Mouse (Mus musculus) urinary bladder, postnatal 25 days (tissue): ENCODE results near the gene Hdac9.

ENCODE experiments used
- DNase-seq: peaks from one replicate; pipeline ENCODE4 v3.0.0; 2022; ENCODE audit warnings: low spot score

Gene Hdac9

DNA sequence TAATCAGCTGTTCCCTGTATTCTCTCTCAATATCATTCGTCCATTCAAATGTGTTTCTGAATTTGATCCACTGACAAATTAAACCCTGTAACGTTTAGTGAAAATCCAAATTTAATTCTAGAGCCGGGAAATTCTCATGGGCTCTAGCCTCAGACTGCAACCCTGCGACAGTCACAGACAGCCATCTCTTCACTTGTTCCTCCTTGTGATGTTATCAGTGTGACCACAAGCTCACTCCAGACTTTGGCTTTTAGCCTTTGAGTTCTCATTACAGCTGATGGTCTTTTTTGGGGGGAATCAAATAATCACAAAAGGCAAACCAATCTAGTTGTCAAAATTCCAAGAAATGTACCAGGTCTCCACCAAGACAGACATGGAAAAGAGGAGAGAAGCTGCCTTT lies 578.0 kb downstream of the Hdac9 start:
- DNase-seq = no peak

GRCm38 (mm10) chr12:34334455-34335084 lies 582.3 kb downstream of the Hdac9 start:
- no peak for DNase-seq

- no peak for DNase-seq
Observed at GRCm38 (mm10) chr12:34332884-34333283, 584.0 kb downstream of the Hdac9 start.

DNA sequence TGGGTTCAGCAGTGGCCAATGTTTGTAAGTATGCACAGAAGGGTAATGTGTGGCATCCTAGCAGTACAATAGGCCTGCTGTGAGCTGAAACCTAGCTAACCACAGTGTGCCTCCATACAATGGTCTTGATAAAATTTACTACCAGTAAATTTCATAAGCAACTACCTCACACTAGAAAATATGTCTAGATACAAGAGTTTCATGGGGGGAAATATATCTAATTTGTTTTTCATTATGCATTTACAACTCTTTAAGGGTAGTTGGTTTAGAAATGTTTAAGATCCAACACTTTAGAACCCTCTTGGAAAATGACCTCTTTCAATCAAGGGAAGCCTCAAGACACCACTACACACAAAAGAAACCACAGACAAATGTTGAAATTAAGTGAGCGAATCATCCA lies 589.8 kb downstream of the Hdac9 start:
- DNase-seq = no peak

- no peak for DNase-seq
Observed at GRCm38 (mm10) chr12:34312113-34312719, 604.7 kb downstream of the Hdac9 start.

- no peak for DNase-seq
Observed at GRCm38 (mm10) chr12:34305453-34305852, 611.4 kb downstream of the Hdac9 start.

DNA sequence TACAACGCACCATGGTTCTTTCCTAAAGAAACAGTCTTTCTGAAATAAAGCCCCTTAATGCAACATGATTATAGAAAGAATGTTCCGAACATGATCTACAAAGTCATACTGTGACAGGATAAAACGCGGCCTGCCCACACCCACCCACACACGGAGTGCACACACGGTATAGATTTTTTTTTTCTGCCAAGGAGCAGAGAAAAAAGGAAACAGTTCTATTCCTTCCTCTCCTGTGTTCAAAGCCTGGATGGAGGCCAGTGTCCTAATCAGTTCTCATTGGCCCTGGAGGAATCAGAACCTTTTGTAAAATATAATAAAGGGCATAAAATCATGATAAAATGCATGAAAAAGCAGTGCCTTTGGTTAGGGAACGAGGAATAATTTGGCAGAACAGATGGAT lies 624.5 kb downstream of the Hdac9 start:
- DNase-seq = no peak

DNA sequence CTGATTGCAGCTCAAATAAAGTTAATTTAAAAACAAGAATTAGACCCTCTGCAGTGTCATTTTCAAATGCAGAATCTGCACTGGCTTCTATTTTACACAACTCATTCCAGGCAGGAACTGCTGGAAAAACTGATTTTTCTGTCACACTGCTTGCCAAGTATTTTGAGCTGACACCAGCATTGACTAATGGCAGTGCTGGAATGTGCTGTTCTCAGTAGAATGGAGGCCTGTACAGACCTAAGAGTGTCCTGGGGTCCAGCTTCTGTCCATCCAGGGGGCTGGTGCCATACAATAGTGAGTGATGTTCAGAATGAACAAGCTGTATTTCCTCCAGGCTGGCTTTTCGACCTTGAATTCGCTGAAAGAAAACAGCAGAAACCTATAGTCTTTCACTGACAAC lies 629.7 kb downstream of the Hdac9 start:
- no peak for DNase-seq

- DNase-seq = no peak
Observed at GRCm38 (mm10) chr12:34284888-34285287, 632.0 kb downstream of the Hdac9 start.

DNA sequence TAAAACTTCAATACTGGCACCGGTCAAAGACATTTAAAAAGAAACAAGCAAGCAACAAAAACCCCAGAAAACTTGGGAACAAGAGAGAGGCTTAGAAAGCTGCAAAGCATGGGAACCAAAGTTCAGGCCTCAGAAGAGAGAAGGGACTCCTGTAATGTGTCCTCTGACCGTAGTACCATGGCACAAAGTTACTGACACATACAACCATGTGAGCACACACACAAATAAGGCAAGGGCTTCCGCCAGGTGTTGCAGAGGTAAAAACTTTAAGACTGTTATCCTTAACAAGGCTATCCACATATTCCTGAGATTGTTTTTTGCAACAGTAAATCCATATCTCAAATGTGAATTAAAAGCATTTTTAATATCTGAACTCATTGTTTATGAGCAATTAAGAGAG lies 632.5 kb downstream of the Hdac9 start:
- no peak for DNase-seq

DNA sequence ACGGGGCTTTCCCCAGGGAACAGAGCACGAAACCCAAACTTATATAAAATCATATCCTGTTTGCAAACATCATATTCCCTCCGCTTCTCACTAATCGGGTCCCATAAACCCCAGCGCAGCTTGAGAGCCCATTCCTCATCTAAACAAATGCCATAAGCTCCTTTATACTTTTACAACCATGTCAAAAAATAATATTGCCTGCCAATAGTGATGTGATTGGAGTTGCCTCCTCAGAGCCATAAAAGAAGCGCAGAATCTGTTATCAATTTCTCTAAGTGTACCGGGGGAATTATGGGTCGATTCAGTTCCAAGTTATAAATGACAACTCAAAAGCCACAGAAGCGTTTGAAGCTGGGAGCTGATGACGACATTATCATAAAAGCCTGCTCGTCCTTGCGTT lies 638.1 kb downstream of the Hdac9 start:
- DNase-seq = no peak

DNA sequence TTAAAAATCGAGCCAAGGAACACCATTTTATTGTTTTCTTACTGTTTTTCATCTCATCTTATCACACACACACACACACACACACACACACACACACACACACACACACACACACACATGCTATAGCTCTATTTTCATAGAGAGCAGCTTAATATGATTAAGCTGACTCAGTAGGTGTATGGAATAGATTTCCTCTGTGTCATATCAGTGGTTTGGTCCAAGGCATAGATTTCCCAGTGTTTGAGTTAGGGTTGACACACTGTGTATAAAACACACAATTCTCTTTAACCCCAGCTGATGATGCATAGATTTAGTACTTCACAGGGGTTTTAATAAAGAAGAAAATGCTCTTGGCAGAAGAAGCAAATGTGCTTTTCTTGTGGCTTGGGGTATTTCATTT lies 643.1 kb downstream of the Hdac9 start:
- no peak for DNase-seq

DNA sequence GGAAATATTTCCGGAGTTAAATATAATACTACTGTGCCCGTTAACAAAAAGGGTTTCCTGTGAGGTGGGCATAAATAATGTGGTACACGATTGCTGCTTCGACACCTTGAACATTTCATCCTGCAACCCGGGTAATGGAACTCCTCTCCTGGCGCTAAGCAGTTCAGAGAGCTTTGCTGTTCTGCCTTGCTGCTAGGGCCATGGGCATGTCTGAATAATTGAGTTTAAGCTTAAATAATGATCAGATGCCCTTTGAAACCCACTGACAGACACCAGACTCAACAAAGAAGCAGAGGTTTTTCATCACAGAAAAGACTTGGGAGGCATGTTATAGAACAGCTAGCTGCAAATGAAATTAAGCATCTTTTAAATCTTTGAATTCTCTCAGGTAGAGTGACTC lies 646.8 kb downstream of the Hdac9 start:
- no peak for DNase-seq

DNA sequence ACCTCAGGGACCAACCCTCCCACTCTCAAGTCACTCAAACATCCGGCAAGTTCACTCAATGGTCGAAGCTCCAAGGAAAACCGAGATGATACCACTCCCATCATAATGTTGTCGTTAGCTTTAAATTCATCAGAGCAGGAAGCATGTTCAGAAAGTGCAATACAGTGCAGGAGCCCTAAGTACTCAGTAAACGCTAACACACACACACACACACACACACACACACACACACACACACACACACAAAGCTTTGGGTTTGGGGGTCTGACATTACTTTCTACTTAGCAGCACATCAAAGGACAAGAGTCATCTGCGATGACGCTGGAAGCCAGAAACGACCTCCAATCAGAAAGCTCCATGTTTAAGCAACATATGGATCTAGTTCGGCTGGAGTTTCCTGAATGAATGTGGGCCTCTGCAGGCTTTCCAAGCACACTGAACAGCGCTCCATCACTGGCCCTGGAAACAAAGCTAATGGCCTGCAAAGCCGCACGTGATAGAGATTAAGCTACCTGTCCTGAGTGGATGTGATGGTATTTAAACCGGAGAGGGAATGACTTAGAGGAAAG lies 647.3 kb downstream of the Hdac9 start:
- no peak for DNase-seq

- DNase-seq = no peak
Observed at GRCm38 (mm10) chr12:34259651-34260050, 657.2 kb downstream of the Hdac9 start.

DNA sequence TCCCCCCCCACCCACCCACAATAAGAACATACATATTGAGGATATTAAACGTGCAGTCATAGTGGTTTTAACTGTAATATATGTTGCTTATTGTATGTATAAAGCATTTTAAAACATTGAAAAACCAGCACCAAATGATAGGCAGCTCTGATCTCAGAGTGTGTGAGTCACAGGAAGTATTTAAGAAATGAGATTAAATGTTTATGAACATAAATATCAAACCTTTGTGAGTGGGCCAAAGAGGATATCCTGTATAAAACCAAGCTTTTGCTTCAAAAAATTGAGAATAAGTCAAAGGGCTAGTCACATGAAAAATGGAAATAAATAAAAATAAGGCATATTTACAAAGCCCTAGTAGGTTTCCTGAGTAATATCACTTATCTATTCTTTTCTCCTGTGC lies 667.7 kb downstream of the Hdac9 start:
- no peak for DNase-seq

- no peak for DNase-seq
Observed at GRCm38 (mm10) chr12:34248193-34249121, 668.4 kb downstream of the Hdac9 start.

GRCm38 (mm10) chr12:34238796-34239195 lies 678.1 kb downstream of the Hdac9 start:
- no peak for DNase-seq

GRCm38 (mm10) chr12:34231621-34232150 lies 685.2 kb downstream of the Hdac9 start:
- no peak for DNase-seq

- DNase-seq = no peak
Observed at GRCm38 (mm10) chr12:34224505-34224904, 692.4 kb downstream of the Hdac9 start.

GRCm38 (mm10) chr12:34221014-34221413 lies 695.9 kb downstream of the Hdac9 start:
- DNase-seq = no peak
